Mouse (Mus musculus) kidney, postnatal 4 days (tissue): ENCODE results near the gene Mul1.
"Not testable (repeated sequence)": the region's sequence is repeated elsewhere in the genome, so short reads cannot be mapped to it uniquely, and the experiment has no call there.

Source experiments
- DNase-seq, 2 experiments: peaks; one replicate each; pipeline ENCODE4 v3.0.0; 2021; ENCODE audit warnings: mixed read lengths in 2 of 2

The Mul1 gene

GRCm38 (mm10) chr4:138434347-138435316 lies at the start of gene Mul1:
Mul1 (plus strand) TSS chr4:138434671.
- peak; percentile 97 to 98 for DNase-seq

- no peak for DNase-seq
Observed at GRCm38 (mm10) chr4:138393703-138394102, 40.8 kb upstream of the Mul1 start.

GRCm38 (mm10) chr4:138395087-138395970 lies 39.1 kb upstream of the Mul1 start:
- peak; percentile 24 to 53 for DNase-seq

- peak; percentile 68 to 76 for DNase-seq
Observed at GRCm38 (mm10) chr4:138395971-138396645, 38.4 kb upstream of the Mul1 start, which contains the start of gene Fam43b. Fam43b (minus strand) TSS chr4:138396528.

- no peak for DNase-seq
Observed at GRCm38 (mm10) chr4:138396711-138397110, 37.8 kb upstream of the Mul1 start.

DNA sequence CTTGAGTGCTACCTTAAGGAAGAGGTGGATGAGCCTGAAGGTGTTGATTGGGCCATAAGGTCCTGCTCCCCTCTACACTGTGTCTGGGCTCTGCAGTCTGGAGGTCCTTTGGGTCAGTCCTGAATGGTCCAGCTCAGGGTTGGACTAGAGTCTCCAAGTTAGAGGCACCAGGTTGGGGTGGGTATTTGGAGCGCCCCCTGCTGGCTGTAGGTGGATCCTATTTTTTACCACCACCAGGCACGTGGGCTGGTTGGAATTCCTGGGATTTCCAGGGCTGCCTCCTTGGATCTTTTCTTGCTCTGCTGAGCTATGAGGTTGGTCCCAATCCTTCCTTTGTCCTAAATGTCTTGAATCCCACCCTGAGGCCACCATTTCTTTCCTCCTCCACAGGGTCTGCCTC lies 29.7 kb upstream of the Mul1 start:
- peak; percentile 54 to 55 for DNase-seq

DNA sequence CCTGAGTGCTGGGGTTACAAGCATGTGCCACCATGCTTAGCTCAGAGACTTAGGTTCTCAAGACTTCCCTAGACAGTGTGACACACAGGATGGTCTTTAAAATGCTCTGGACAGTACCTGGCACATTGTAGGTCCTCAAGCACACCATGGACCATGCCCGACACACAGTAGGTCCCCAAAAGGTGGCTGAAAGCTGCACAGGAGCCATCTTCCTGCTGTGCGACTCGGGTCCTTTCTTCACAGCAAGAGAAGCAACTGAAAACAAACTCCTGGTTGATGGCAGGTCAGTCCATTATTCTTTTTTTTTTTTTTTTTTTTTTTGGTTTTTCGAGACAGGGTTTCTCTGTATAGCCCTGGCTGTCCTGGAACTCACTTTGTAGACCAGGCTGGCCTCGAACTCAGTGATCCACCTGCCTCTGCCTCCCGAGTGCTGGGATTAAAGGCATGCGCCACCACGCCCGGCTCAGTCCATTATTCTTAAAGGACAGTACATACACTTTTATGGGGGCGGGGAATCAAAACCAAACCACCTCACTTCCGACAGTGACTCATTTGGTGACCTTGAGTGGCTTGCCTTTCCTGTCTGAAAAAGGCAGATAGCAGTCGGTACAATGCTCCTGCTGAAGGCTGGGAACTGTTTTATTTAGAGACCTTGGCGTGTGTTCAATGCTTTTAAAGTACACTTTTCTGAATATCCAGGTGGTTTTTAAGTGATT lies 26.8 kb upstream of the Mul1 start:
- no peak for DNase-seq

DNA sequence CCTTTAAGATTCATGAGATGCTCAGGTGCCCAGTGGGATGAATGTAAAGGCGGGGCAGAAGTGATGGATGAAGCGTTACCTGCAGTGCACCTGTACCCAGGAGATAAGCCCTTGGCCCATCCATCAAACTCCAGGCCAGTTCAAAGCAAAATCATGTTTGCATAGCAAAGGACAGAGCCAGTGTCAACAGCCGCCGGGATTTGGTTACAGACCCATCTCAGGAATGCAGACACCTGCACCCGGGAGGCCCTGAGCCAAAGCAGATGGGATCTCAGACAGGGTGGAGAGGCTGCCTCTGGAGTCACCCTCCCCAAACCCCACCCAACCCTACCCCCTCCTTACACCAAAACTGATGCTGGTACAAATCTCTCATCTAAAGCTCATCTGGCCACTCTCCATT lies 23.5 kb upstream of the Mul1 start:
- no peak for DNase-seq

GRCm38 (mm10) chr4:138411504-138412121 lies 22.9 kb upstream of the Mul1 start:
- DNase-seq = no peak

DNA sequence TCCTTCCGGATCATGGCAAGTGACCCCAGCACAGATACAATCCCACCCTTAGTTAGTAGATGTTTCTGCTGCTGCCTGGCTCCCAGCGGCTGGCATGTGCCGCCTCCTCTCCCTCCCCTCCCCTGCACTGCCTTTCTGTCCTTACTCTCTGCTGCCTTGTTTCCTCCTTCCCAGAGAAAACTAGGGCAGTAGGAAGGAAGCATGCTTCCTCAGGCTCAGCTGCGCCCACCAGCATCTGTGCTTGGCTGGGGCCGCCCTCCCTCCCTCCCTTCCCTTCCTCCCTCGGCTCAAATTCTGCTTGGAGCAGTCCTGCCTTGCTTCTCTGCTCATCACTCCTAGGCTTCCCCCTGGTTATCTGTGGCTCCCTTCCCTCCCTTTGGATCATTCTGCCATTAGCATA lies 19.7 kb upstream of the Mul1 start:
- DNase-seq = peak; percentile 45 to 62

DNA sequence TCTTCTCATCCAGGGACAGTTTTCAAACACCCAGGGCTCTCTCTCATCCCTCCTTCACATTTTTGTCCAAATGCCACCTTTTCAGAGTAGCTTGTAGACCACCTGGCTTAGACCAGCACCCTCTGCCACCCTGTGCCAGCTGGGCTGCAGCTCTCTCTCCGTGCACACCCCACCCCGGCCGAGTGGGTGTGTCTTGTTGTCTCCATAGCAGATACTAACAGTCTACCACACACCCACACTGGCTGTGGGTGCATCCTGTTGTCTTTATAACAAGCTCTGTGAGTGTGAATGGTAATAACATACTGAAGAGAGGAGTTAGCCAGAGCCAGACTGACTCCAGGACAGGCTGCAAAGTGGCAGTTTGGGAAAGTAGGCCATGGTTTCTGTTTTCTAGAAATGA lies 18.5 kb upstream of the Mul1 start:
- DNase-seq = no peak

GRCm38 (mm10) chr4:138416414-138416813 lies 18.1 kb upstream of the Mul1 start:
- DNase-seq = no peak

- DNase-seq = no peak
Observed at GRCm38 (mm10) chr4:138417882-138418281, 16.6 kb upstream of the Mul1 start.

- no peak for DNase-seq
Observed at GRCm38 (mm10) chr4:138418340-138418957, 16.0 kb upstream of the Mul1 start.

DNA sequence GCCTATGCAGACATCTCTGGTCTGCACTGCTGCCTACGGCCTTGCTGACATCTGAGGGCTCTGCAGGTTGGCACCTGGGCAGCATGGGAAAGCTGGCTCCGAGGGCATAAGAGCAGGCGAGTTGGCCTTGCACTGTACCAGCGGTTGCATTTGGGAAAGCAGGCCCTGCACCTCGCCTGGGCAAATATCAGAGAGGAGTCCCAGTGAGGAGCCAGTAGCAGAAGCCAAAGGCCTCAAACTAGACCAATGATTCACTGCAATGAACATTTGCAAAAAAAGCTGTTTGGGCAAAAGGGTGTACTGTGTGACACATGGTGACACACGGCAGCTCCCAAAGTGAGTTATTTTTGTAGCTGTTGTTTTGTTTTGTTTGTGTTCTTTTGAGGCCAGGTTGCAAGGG lies 9.4 kb upstream of the Mul1 start:
- DNase-seq = no peak

GRCm38 (mm10) chr4:138425604-138426003 lies 8.9 kb upstream of the Mul1 start:
- not testable (repeated sequence) for DNase-seq

DNA sequence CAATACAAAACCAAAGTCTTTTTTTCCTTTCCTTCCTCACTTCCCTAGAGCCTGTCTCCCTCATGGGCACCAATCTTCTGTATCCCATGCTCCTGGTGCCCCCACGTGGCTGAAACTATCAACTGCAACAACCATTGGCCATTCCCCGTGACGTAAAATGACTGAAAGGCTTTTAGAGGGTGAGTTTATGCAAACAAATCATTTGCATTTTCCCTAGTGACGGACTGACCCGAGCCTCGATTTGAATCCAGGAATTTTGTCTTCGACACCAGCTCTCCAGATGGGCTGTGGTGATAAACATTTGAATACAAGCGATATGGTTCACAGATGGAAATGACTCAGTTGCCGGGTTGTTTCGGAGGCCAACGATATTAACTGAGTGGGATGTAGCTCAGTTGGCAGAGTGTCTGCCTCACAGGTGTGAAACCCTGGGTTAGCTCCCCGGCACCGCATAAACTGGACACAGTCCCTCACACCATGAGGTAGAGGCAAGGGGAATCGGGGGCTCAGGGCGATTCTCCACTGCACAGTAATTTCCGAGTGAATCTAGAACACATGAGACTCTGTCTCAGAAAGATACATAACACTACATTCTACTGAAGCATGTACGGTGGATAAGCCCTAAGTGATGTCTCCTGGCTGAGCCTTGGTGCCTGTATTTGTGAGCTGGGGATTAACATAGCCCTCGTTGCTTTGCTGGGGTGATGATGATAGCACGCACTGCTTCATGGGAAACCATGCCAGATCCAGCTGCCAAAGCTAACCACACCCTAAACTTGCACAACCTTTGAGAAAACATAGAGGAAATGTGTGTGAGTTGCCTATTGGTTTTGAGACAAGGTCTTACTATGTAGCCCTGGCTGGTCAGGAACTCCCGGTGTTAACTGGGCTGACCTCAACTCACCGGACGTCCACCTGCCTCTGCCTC lies 7.4 kb upstream of the Mul1 start:
- peak; percentile 92 to 93 for DNase-seq

- DNase-seq = peak; percentile 81
Observed at GRCm38 (mm10) chr4:138429778-138430177, 4.7 kb upstream of the Mul1 start.

DNA sequence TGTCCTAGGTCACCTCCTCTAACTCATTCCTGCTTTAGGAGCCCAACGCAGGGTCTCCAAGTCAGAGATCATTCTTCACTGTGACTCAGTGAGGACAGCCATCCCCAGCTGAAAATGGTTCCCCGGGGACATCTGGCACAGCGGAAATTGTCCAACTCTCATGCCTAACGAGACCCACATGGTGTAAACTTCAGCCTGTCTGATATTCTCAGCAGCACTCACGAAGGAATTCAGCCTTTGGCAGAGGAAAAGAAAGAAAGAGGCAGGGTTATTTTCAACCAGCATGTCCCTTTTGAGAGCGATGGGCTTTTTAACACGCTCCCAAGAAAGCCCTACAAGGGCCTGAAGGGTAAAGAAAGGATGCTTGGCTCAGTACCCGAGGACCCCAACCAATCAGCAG lies 3.1 kb upstream of the Mul1 start:
- no peak for DNase-seq

- no peak for DNase-seq
Observed at GRCm38 (mm10) chr4:138440062-138440461, 5.6 kb downstream of the Mul1 start.
